Mouse (Mus musculus): Measurements from ENCODE around the gene Sart3.

Sart3 gene

DNA sequence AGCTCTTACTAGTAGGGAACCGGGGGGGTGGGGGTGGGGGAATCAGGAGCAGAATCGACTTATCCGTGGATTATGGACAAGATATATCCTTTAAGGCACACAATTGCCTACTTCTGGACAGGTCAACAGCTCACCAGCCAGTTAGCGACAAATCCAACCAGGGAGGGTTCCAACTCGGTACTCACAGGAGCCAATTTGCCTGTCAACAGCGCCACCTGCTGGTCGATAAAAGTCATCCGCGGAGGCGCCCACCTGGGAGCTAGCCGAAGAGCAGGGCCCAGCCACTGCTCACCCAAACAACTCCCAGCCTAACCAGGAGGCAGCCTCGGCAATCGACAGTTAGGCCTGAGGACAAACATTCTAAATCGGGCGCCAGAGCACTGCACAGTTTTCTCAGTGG, 47.9 kb downstream of the Sart3 start, which contains the start of gene 1700069L16Rik:
TSS of gene 1700069L16Rik (minus strand) at position 327 of the 400 bp plus-strand sequence.
- peak; percentile 67 to 69 for DNase-seq

DNA sequence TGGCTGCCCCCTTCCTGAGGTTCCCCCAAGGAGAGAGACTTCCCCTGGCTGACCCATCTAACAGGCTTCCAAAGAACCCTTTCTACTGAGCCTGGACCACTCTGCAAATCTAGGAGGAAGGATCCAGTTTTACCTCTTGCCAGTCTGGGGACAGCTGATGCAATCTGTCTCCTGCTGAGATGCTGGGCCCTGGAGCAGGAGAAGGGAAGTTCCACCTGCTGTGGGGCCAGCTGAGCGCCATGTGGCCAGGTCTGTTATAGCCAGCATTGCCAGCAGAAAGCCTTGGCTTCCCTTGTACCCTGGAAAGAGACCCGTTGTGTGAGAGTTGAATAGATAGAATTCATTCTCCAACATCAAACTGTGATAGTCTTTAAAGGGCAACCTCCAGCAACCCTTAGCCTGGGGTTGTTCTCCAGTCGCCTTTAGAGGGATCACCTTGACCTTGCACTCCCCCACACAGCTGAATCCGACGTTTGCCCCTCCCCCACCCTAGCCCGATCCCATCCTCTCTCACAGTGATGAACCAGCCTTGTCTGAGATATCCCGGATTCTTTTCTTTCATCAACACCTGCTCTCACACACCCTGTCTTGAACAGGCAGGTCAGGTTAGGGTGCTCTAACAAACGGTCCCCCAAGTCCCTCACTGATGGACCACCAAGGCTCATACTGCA, 48.6 kb downstream of the Sart3 start:
- DNase-seq, result no peak

- no peak for DNase-seq
Observed at GRCm38 (mm10) chr5:113722224-113723013, 49.9 kb downstream of the Sart3 start.

- no peak for DNase-seq
Observed at GRCm38 (mm10) chr5:113719221-113719661, 53.1 kb downstream of the Sart3 start.

DNA sequence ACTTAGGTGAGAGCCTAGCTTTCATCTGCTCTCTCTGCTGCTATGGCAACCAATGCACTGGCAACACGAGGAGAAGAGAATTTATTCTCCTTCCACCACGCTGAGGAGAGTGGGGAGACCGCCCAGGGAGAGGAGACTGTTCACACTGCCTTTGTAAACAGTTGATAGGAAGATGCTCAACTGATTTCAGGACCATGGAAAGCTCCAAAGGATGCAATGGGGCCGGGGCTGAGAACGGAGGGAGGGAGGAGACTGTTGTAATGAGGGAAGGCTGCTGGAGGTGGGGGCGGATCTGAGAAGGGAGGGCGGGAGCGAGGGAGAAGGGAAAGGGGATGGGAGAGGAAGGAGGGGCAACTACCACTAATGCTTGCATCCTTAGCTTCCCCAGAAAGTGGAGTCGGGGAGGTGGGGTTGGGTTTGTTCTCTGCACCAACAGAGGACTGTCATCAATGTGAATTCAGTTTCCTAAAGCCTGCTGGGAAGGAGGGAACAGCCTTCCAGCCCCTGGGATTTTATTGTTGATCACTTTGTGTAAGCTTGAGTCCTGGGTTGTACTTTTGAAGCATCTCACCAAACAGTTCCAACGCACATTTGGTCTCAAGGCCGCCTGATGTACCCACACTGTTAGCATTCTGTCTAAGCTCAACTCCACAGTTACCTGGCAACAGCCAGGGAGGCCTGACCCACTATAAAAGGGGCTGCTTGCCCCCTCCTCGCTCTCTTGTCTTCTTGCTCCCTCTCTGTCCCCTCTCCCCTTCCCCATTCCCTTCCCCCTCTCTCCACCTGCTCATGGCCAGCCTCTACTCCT, 55.5 kb downstream of the Sart3 start:
- DNase-seq, result no peak

DNA sequence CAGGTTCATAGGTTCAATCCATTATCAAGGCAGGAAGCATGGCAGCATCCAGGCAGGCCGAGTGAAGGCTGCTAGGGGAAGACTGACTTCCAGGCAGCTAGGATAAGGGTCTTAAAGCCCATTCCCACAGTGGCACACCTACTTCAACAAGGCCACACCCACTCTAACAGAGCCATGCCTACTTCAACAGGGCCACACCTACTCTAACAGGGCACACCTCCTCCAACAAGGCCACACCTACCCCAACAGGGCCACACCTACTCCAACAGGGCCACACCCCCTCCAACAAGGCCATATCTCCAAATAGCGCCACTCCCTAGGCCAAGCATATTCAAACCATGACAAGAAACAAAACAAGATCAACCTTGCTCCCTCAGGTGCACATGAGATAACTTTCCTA, 59.4 kb downstream of the Sart3 start:
- no peak for DNase-seq

DNA sequence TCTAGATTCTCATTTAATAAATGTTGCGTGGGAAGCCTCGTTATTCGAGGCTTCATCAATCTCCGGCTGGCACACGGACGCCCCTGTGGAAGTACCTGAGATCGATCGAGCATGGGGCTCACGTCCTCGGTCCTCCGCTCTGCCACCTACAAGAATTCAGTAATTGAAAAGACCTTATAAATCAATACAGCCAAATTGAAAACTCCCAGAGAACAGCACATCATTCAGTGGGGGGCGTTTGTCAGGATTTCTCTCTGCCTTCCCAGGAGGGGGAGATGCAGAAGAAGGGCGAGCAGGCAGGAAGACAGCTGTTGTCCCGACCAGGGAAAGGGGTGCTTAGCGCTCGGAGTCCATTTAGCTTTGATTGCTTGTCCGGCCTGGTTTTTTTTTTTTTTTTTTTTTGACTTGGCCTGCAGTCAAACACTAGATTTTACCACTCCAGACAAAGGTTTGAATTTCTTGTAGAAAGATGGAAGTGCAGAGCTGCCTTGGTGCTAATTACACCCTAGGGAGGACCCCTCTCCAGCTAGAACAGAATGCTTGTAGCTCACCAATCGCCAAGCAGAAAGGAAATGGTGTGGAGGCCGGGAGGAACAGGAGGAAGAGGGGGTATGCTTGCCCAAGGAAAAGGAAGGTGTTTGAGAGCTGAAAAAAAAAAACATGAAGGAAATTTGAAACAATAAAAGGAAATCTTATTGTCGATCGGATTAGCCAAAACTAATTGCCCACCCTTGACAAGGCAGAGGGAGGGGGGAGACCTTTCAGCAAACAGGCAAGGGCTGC, 68.3 kb downstream of the Sart3 start:
- no peak for DNase-seq

GRCm38 (mm10) chr5:113700388-113701023, 71.8 kb downstream of the Sart3 start:
- no peak for DNase-seq

GRCm38 (mm10) chr5:113694415-113694814, 77.9 kb downstream of the Sart3 start:
- no peak for DNase-seq

- no peak for DNase-seq
Observed at GRCm38 (mm10) chr5:113694000-113694399, 78.3 kb downstream of the Sart3 start.

- no peak for DNase-seq
Observed at GRCm38 (mm10) chr5:113693196-113693755, 79.0 kb downstream of the Sart3 start.
